Mouse (Mus musculus): ENCODE data around the gene Nlrp9c.
"Not testable (repeated sequence)": the region's sequence is repeated elsewhere in the genome, so short reads cannot be mapped to it uniquely, and the experiment has no call there.

GRCm38 (mm10) chr7:26315809-26316208 is 87.7 kb downstream of the Nlrp9c start:
- not testable (repeated sequence) for TF ChIP-seq CTCF, EP300 (IDR thresholded peaks at IDR 0.05; ENCODE audit: low read depth)

All from liver, embryonic 14.5 days (tissue).